Mouse (Mus musculus): ENCODE measurements around the gene Tnfrsf22. TPM values are rescaled to one million over a fixed set of nuclear protein-coding genes. Genes with fewer than 3 reads are reported as not detected.
"Not testable (repeated sequence)": the region's sequence is repeated elsewhere in the genome, so short reads cannot be mapped to it uniquely, and the experiment has no call there.

The Tnfrsf22 gene
- polyA plus RNA-seq, 1 experiment from 2014 or later = 5.7 TPM

DNA sequence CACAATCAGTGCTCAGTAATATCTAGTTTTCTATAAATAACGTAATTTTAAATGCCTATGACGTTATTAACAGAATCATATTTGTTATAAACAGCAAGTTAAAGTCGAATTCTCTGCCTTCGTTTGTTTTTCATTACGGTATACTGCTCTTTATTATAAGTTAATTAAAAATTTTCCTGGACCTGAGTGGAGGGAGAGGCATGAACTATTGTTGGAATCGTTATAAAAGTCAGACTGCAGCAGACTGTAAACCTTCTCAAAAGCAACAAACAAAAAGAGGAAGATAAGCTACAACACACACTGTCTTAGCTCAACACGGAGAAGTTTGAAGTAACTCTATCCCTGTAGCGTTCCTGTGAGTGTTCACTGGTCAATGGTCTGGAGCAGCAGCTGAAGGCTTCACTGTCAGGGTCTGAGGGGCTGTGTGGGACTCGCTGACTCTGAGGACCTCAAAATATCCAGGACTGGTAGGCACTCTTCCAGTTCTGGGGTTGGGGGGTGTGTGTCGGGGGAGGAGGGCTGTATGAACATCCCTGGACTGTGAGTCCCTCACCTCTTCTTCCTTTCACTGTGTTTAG, 397 bp upstream of the Tnfrsf22 start:
- H3K27ac ChIP-seq (ENCODE audit: low read depth, low read length); H3K27me3 ChIP-seq (ENCODE audit: control insufficient read depth, insufficient read depth, low read length); H3K9me3 ChIP-seq (ENCODE audit: control insufficient read depth, low read length); H3K9ac ChIP-seq (replicated peaks; ENCODE audit: low read depth, low read length); H3K4me2 ChIP-seq (ENCODE audit: low read depth, low read length); H3K36me3 ChIP-seq (ENCODE audit: control insufficient read depth, insufficient read depth, low read length); H3K4me1 ChIP-seq (ENCODE audit: control insufficient read depth, insufficient read depth, low read length): not testable (repeated sequence)
- peak overlapping the region; percentile 61 for H3K4me3 ChIP-seq (ENCODE audit: low read depth, low read length)
- WGBS = 52% methylated on average over 10 of the region's 10 CpGs
- ATAC-seq (ENCODE audit: low read depth) = 0 out of 2 replicates have a peak, but pooled peaks have one; percentile 28

DNA sequence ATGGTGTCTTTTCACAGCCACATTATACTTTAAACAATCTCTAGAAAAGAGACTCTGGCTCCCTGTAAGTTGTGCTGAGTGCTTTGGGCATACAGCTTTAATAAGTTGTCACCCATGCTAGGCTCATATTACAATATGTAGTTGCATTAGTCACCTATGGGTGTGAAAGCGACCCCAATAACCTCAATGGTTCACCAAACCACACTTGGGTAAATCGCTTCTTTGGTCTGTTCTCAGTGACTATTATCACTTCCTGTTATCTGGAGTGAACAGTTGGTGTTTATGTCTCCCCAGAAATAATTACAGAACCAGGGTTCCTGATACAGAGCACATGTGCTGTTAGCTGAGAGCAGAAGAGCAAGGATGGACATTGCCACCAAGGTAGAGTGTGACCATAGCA, 5.5 kb downstream of the Tnfrsf22 start:
- not testable (repeated sequence) for ATAC-seq (ENCODE audit: low read depth); H3K4me3 ChIP-seq (ENCODE audit: low read depth, low read length); H3K36me3 ChIP-seq (ENCODE audit: control insufficient read depth, insufficient read depth, low read length); H3K4me1 ChIP-seq (ENCODE audit: control insufficient read depth, insufficient read depth, low read length); H3K27ac ChIP-seq (ENCODE audit: low read depth, low read length); H3K9me3 ChIP-seq (ENCODE audit: control insufficient read depth, low read length); H3K27me3 ChIP-seq (ENCODE audit: control insufficient read depth, insufficient read depth, low read length); H3K4me2 ChIP-seq (ENCODE audit: low read depth, low read length); H3K9ac ChIP-seq (replicated peaks; ENCODE audit: low read depth, low read length)
- WGBS = 90% methylated on average over 2 of the region's 2 CpGs

DNA sequence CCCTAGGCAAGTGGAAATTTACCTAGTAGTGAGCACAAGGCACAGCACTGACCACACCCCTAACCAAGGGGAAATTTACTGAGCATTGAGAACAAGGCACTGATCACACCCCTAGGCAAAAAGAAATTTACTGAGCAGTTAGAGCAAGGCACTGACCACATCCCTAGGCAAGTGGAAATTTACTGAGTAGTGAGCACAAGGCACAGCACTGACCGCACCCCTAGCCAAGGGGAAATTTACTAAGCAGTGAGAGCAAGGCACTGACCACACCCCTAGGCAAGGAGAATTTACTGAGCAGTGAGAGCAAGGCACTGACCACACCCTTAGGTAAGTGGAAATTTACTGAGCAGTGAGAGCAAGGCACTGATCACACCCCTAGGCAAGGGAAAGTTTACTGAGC, 12.8 kb downstream of the Tnfrsf22 start:
- H3K27me3 ChIP-seq (ENCODE audit: control insufficient read depth, insufficient read depth, low read length) = no peaks in the 10 kb centered on the region
- ATAC-seq (ENCODE audit: low read depth) = no peak
- H3K4me3 ChIP-seq (ENCODE audit: low read depth, low read length) = no peak overlapping the region
- no peak overlapping the region for H3K9ac ChIP-seq (replicated peaks; ENCODE audit: low read depth, low read length)
- no peaks in the 10 kb centered on the region for H3K4me1 ChIP-seq (ENCODE audit: control insufficient read depth, insufficient read depth, low read length)
- H3K9me3 ChIP-seq (ENCODE audit: control insufficient read depth, low read length) = no peaks in the 10 kb centered on the region
- 97% methylated on average over 1 of the region's 1 CpGs for WGBS
- no peak overlapping the region for H3K4me2 ChIP-seq (ENCODE audit: low read depth, low read length)
- no peak overlapping the region for H3K27ac ChIP-seq (ENCODE audit: low read depth, low read length)
- H3K36me3 ChIP-seq (ENCODE audit: control insufficient read depth, insufficient read depth, low read length) = no peaks in the 10 kb centered on the region

DNA sequence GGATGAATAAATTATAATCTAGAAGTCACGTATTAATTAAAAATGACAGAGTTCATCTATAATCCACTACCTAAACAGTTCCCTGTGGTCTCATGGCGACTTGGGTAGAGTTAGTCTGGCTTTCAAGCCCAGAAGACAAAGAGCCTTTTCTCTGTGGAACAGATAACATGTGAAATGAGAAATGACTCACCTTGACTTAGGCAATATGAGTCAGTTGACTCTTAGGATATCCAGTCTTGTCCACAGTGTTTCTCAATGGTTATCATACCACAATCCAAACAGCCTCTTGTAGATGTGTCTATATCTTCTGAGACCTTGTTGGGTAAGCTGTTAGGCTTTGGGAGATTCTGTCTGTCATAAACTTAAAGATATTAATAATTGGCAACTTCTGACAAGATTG, 18.0 kb downstream of the Tnfrsf22 start:
- Histone ChIP-seq H3K4me3 (ENCODE audit: low read depth, low read length) (no peak overlapping the region), H3K4me2 (ENCODE audit: low read depth, low read length) (no peak overlapping the region), H3K27me3 (ENCODE audit: control insufficient read depth, insufficient read depth, low read length) (no peaks in the 10 kb centered on the region), H3K4me1 (ENCODE audit: control insufficient read depth, insufficient read depth, low read length) (no peaks in the 10 kb centered on the region), H3K27ac (ENCODE audit: low read depth, low read length) (no peak overlapping the region), H3K9ac (replicated peaks; ENCODE audit: low read depth, low read length) (no peak overlapping the region), H3K36me3 (ENCODE audit: control insufficient read depth, insufficient read depth, low read length) (no peaks in the 10 kb centered on the region), H3K9me3 (ENCODE audit: control insufficient read depth, low read length) (no peaks in the 10 kb centered on the region)
- WGBS = 69% methylated on average over 2 of the region's 2 CpGs
- no peak for ATAC-seq (ENCODE audit: low read depth)

DNA sequence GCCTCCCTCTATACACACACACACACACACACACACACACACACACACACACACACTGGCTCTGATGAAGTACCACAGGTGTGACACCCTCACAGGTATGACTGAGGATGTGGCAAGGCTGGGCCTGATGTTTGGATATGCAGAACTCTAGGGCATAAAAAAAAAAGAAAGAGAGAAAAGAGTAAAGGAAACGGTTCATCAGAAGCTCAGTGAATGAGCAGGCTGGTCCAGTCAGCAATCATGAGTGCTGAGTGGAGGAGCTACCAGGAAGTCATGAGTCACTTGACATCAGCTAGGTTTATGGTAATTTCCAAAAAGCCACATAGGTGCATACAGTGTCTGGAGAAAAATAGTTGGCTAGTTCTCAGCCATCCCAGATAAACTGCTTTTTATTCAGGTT, 20.0 kb downstream of the Tnfrsf22 start:
- no peaks in the 10 kb centered on the region for H3K27me3 ChIP-seq (ENCODE audit: control insufficient read depth, insufficient read depth, low read length)
- H3K9ac ChIP-seq (replicated peaks; ENCODE audit: low read depth, low read length) = no peak overlapping the region
- H3K27ac ChIP-seq (ENCODE audit: low read depth, low read length) = no peak overlapping the region
- H3K36me3 ChIP-seq (ENCODE audit: control insufficient read depth, insufficient read depth, low read length) = no peaks in the 10 kb centered on the region
- WGBS = 67% methylated on average over 1 of the region's 1 CpGs
- H3K4me2 ChIP-seq (ENCODE audit: low read depth, low read length) = no peak overlapping the region
- no peak for ATAC-seq (ENCODE audit: low read depth)
- no peak overlapping the region for H3K4me3 ChIP-seq (ENCODE audit: low read depth, low read length)
- H3K9me3 ChIP-seq (ENCODE audit: control insufficient read depth, low read length) = no peaks in the 10 kb centered on the region
- no peaks in the 10 kb centered on the region for H3K4me1 ChIP-seq (ENCODE audit: control insufficient read depth, insufficient read depth, low read length)

DNA sequence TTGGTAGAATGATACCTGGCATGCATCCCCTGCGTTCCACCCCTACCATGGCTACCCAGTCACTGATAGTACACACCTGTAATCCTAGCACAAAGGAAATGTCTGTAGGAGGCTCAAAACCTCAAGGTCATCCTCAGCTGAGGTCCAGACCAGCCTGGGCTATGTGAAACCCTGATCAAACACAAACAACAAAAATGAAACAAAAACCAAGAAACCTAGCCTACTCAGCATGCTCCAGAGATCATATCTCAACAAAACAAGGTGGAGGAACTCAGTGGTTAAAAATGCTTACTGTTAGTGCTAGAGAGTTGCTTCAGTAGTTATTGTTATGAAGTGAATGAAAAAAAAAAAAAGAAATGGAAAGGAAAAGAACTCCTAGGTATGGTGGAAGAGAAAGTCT, 20.9 kb downstream of the Tnfrsf22 start, which contains the start of gene Tnfrsf26:
Gene Tnfrsf26 (minus strand): TSS at position 183 of the 400 bp plus-strand sequence.
- no peak for ATAC-seq (ENCODE audit: low read depth)
- Histone ChIP-seq H3K4me3 (ENCODE audit: low read depth, low read length) (no peak within 1 kb of the TSS), H3K4me1 (ENCODE audit: control insufficient read depth, insufficient read depth, low read length) (no peaks in the 10 kb centered on the region), H3K36me3 (ENCODE audit: control insufficient read depth, insufficient read depth, low read length) (no peaks in the 10 kb centered on the region), H3K27me3 (ENCODE audit: control insufficient read depth, insufficient read depth, low read length) (no peaks in the 10 kb centered on the region), H3K9ac (replicated peaks; ENCODE audit: low read depth, low read length) (no peak within 1 kb of the TSS), H3K9me3 (ENCODE audit: control insufficient read depth, low read length) (no peaks in the 10 kb centered on the region), H3K27ac (ENCODE audit: low read depth, low read length) (no peak within 1 kb of the TSS), H3K4me2 (ENCODE audit: low read depth, low read length) (no peak within 1 kb of the TSS)
- 95% methylated on average over 1 of the region's 1 CpGs for WGBS

DNA sequence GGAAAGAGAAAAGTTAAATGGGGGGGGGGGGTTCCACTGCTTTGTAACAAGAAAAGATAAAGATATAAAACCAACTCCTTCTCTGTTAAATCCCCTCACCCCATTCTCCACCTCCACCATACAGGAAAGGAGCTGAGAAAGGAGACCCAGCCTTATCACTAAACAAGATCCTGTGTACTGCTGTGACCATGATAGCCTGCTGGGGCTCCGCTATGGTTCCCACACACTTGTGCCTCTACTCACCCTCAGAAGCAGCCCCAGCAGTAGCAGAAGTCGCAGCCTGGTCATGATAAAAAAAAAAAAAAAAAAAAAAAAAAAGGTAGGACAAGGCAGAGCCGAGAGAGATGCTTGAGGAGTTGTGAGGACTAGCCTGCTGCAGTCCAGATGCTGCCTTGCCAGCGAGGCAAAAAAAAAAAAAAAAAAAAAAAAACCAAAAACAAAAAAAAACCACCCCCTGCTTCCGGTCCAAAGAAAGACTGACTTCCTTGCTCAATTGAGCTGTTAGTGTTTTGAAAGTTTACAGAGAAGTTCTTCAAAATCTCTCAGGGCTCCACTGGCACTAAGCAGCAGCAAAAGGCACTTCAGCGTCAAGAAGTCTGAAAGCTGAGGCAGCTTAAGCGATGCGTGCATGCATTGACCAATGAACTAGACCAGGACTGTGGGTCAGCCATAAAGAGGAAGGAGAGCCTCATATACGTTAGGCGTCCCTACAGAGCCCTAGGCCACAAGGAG, 21.7 kb downstream of the Tnfrsf22 start:
- Histone ChIP-seq H3K4me2 (ENCODE audit: low read depth, low read length) (no peak overlapping the region), H3K27me3 (ENCODE audit: control insufficient read depth, insufficient read depth, low read length) (no peaks in the 10 kb centered on the region), H3K27ac (ENCODE audit: low read depth, low read length) (no peak overlapping the region), H3K9ac (replicated peaks; ENCODE audit: low read depth, low read length) (no peak overlapping the region), H3K4me1 (ENCODE audit: control insufficient read depth, insufficient read depth, low read length) (no peaks in the 10 kb centered on the region), H3K4me3 (ENCODE audit: low read depth, low read length) (no peak overlapping the region), H3K36me3 (ENCODE audit: control insufficient read depth, insufficient read depth, low read length) (no peaks in the 10 kb centered on the region), H3K9me3 (ENCODE audit: control insufficient read depth, low read length) (no peaks in the 10 kb centered on the region)
- 62% methylated on average over 10 of the region's 10 CpGs for WGBS
- ATAC-seq (ENCODE audit: low read depth) = no peak

DNA sequence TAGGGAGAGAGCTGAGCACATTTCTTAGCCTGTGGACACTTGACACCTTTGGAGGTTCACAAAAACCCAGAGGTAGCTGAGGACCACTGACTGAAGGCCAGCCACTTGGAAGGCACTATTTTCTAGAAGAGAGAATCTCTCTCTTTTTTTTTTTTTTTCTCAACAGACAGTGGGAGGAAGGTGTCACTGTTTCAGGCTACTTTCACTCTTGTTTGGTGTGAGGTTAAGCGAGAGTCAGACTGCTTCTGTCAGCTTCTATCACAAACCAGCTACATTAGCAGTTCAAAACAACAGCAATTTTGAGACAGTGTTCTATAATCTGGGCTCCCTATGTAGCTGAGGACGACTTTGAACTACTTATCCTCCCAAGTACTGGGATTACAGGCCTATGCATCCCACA, 23.3 kb downstream of the Tnfrsf22 start:
- ATAC-seq (ENCODE audit: low read depth) = no peak
- H3K27me3 ChIP-seq (ENCODE audit: control insufficient read depth, insufficient read depth, low read length) = no peaks in the 10 kb centered on the region
- H3K4me2 ChIP-seq (ENCODE audit: low read depth, low read length) = no peak overlapping the region
- no peak overlapping the region for H3K27ac ChIP-seq (ENCODE audit: low read depth, low read length)
- no peaks in the 10 kb centered on the region for H3K9me3 ChIP-seq (ENCODE audit: control insufficient read depth, low read length)
- H3K4me1 ChIP-seq (ENCODE audit: control insufficient read depth, insufficient read depth, low read length) = no peaks in the 10 kb centered on the region
- H3K36me3 ChIP-seq (ENCODE audit: control insufficient read depth, insufficient read depth, low read length) = no peaks in the 10 kb centered on the region
- WGBS = 66% methylated on average over 2 of the region's 2 CpGs
- no peak overlapping the region for H3K9ac ChIP-seq (replicated peaks; ENCODE audit: low read depth, low read length)
- no peak overlapping the region for H3K4me3 ChIP-seq (ENCODE audit: low read depth, low read length)

DNA sequence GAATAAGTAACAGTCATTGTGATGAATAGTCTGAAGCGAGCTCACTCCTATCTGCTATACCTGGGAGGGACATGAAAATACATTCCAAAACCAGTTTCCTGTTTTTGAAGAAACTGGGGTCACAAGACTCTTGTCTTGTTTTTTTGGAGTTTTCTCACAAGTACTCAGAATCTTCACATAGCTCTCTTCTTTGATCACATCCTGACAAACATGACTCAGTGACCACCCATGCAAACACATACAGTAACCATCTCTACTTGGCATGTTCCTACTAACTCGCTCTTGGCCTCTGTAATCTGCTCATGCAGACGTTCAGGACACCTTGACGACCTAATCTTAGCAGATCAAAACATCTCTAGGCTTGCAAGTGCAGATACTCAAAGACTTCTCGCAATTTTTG, 24.3 kb downstream of the Tnfrsf22 start:
- ATAC-seq (ENCODE audit: low read depth) = no peak
- Histone ChIP-seq H3K27me3 (ENCODE audit: control insufficient read depth, insufficient read depth, low read length) (no peaks in the 10 kb centered on the region), H3K4me3 (ENCODE audit: low read depth, low read length) (no peak overlapping the region), H3K9ac (replicated peaks; ENCODE audit: low read depth, low read length) (no peak overlapping the region), H3K4me1 (ENCODE audit: control insufficient read depth, insufficient read depth, low read length) (no peaks in the 10 kb centered on the region), H3K27ac (ENCODE audit: low read depth, low read length) (no peak overlapping the region), H3K36me3 (ENCODE audit: control insufficient read depth, insufficient read depth, low read length) (no peaks in the 10 kb centered on the region), H3K9me3 (ENCODE audit: control insufficient read depth, low read length) (no peaks in the 10 kb centered on the region), H3K4me2 (ENCODE audit: low read depth, low read length) (no peak overlapping the region)
- 74% methylated on average over 5 of the region's 5 CpGs for WGBS
